Mouse (Mus musculus) liver, postnatal 0 days (tissue): ENCODE data around the gene Igf1. TPM values are rescaled to one million over a fixed set of nuclear protein-coding genes. Genes with fewer than 3 reads are reported as not detected.
A peak's percentile ranks its signal among the peaks of the same experiment; 100 is the strongest.

ENCODE experiments used
- ATAC-seq: fragments of 200-750 bp; cut with Nextera tagmentation; 2 replicates; pipeline ENCODE4 v1.8.0; 2017; ENCODE audit warnings: mild to moderate bottlenecking, moderate library complexity
- DNase-seq: peaks from one replicate; pipeline ENCODE4 v3.0.0-alpha.2; 2016
- H3K27ac ChIP-seq: fragments of 300-500 bp; sonication (generic); 2 replicates; pipeline ENCODE4 v1.5.1; 2014; ENCODE audit warnings: antibody characterized with exemption, moderate library complexity, mild to moderate bottlenecking, low read depth
- H3K27me3 ChIP-seq: fragments of 300-500 bp; sonication (generic); 2 replicates; pipeline ENCODE4 v1.6.1; 2014; ENCODE audit warnings: low read length, control low read depth, mixed read lengths; ENCODE audit not compliant: insufficient read depth
- H3K36me3 ChIP-seq: fragments of 300-500 bp; sonication (generic); replicated peaks from 2 replicates; pipeline ENCODE4 v1.6.1; 2014; ENCODE audit warnings: mild to moderate bottlenecking, control low read depth, low read length, moderate library complexity, mixed read lengths; ENCODE audit not compliant: insufficient read depth
- H3K4me1 ChIP-seq: fragments of 300-500 bp; sonication (generic); 2 replicates; pipeline ENCODE4 v1.6.1; 2014; ENCODE audit warnings: antibody characterized with exemption, mild to moderate bottlenecking, control low read depth; ENCODE audit not compliant: insufficient read depth
- H3K4me2 ChIP-seq: fragments of 300-500 bp; sonication (generic); 2 replicates; pipeline ENCODE4 v1.6.1; 2014; ENCODE audit warnings: low read depth, mild to moderate bottlenecking, low read length, moderate library complexity, mixed read lengths
- H3K4me3 ChIP-seq: fragments of 300-500 bp; sonication (generic); 2 replicates; pipeline ENCODE4 v1.5.1; 2014; ENCODE audit warnings: low read depth, low read length
- H3K9ac ChIP-seq: fragments of 300-500 bp; sonication (generic); replicated peaks from 2 replicates; pipeline ENCODE4 v1.6.1; 2014; ENCODE audit warnings: mild to moderate bottlenecking, moderate library complexity
- H3K9me3 ChIP-seq: fragments of 300-500 bp; sonication (generic); 2 replicates; pipeline ENCODE4 v1.6.1; 2016; ENCODE audit warnings: mild to moderate bottlenecking, control low read depth, low read length, mixed read lengths
- CTCF ChIP-seq: sonication (generic); IDR thresholded peaks from 2 replicates; pipeline ENCODE4 v1.5.1; 2016; ENCODE audit warnings: antibody characterized with exemption, low read depth
- EP300 ChIP-seq: IDR thresholded peaks from 2 replicates; pipeline ENCODE4 v1.6.1; 2016; ENCODE audit warnings: antibody characterized with exemption, low read depth, mild to moderate bottlenecking
- WGBS: fragments of 180-500 bp; shearing (Covaris S2); extraction: QIAGEN DNeasy Blood & Tissue Kit; methylation state at CpG from one replicate; pipeline ENCODE4 v1.1.7; 2014; ENCODE audit not compliant: insufficient replicate concordance; 5-methylcytosine and 5-hydroxymethylcytosine counted together
- polyA plus RNA-seq: library from polyadenylated mRNA; unstranded; fragments of >200 nt; fragmentation: Nextera tagmentation; extraction: Ambion mirVana; gene quantifications from 2 replicates; pipeline ENCODE4 v1.2.1, GENCODE M21; 2015

Igf1 gene
- polyA plus RNA-seq = 34.1 and 42.3 TPM in 2 replicates

- ATAC-seq (peak; percentile 49; the same call in 1 of the 2 replicates), DNase-seq (no peak)
- Histone ChIP-seq H3K4me2 (peak within 1 kb of the TSS; percentile 51), H3K4me3 (peak within 1 kb of the TSS; percentile 42; the same call in 1 of the 2 replicates), H3K27ac (peak within 1 kb of the TSS; percentile 66), H3K36me3 (no peaks in the 10 kb centered on the region), H3K27me3 (no peaks in the 10 kb centered on the region), H3K9ac (no peak within 1 kb of the TSS), H3K9me3 (no peaks in the 10 kb centered on the region), H3K4me1 (peaks cover 10% of the 10 kb centered on the region)
- no peak for TF ChIP-seq CTCF
- TF ChIP-seq EP300 = no peak
- 24% methylated on average over 5 of the region's 5 CpGs for WGBS
Measured at GRCm38 (mm10) chr10:87858013-87858806, at the start of gene Igf1. Gene Igf1 (plus strand): TSS chr10:87858265.

DNA sequence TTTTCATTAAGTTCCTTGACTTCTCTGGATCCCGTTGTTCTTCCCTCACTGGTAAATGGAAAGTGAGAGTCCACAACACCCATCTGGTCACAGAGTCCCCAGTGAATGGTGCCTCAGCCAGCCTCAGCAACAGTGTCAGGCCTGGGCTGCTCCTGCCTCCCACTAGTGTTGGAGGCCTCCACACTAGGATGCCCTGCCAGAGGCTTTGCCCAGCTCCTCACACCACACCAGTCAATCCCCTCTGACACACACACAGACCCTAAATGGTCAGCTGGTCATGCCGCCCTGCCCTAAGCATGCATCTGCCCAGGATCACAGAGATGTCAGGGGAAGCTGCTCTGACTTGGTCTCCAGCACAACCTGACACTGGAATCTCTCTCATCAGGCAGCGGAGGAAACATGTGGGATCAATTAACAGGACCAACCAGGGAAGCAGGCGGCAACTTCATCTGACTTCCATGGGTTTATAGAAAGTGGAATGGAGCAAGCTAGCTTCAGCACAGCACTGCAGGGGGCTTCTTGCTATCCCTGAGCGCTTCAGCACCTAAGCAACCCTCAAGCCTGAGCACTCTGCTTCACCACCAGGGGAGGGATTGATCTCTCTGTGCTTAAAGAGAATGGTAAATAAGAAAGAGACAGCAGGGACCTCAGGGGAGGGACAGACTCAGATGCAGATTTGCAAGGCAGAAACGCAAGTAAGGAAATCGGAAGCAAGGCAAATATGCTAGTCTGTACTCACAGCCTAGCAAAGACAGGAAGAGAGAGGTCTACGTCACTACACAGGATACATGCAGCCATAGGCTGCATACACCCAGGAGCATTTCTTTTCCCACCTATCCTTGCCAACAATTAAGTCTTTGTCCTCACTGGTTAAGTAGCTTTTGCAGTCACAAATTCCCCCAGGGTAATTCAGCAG, 45.6 kb upstream of the Igf1 start:
- H3K9me3 ChIP-seq = no peaks in the 10 kb centered on the region
- TF ChIP-seq EP300 (no peak), CTCF (no peak)

DNA sequence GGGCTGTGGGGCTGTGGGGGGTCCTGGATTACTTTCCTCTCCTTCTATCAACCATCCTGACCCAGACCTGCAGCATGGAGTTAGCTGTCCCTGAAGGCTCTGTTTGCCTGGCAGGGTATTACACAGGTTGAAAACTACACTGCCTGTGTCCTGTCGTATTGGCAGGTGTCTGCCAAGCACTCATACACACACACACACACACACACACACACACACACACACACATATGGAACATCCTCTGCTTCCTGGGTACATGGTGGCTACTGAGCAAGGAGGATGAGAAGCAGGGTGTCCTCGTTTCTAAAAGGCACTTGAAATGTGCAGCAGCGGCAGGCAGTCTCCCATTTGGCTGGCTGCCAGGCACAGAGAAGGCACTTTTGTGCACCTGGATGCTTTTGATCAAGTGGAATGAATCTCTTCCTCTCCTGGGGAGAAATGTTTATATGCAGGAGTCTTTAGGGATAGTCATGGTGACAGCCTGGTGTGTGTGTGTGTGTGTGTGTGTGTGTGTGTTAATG, 44.9 kb upstream of the Igf1 start:
- H3K4me2 ChIP-seq = no peak overlapping the region
- no peak for ATAC-seq
- no peaks in the 10 kb centered on the region for H3K9me3 ChIP-seq
- no peak for TF ChIP-seq CTCF
- TF ChIP-seq EP300 = no peak
- H3K9ac ChIP-seq = no peak overlapping the region
- H3K36me3 ChIP-seq = no peaks in the 10 kb centered on the region
- no peak overlapping the region for H3K4me3 ChIP-seq
- no peak overlapping the region for H3K27ac ChIP-seq
- no peaks in the 10 kb centered on the region for H3K4me1 ChIP-seq
- WGBS = 34% methylated on average over 3 of the region's 3 CpGs
- H3K27me3 ChIP-seq = no peaks in the 10 kb centered on the region
- peak; percentile 15 for DNase-seq

More for the DNA sequence above, 45.6 kb upstream of the Igf1 start:
- Histone ChIP-seq H3K9ac (no peak overlapping the region), H3K27ac (no peak overlapping the region), H3K36me3 (no peaks in the 10 kb centered on the region), H3K4me3 (no peak overlapping the region), H3K27me3 (no peaks in the 10 kb centered on the region), H3K4me2 (no peak overlapping the region), H3K4me1 (no peaks in the 10 kb centered on the region)
- DNase-seq (no peak), ATAC-seq (no peak)
- WGBS = 42% methylated on average over 8 of the region's 8 CpGs

- no peak for TF ChIP-seq EP300
- no peaks in the 10 kb centered on the region for H3K9me3 ChIP-seq
- H3K4me2 ChIP-seq = no peak overlapping the region
- DNase-seq = no peak
- H3K9ac ChIP-seq = no peak overlapping the region
- H3K27ac ChIP-seq = no peak overlapping the region
- H3K36me3 ChIP-seq = no peaks in the 10 kb centered on the region
- ATAC-seq = no peak
- H3K4me1 ChIP-seq = no peaks in the 10 kb centered on the region
- H3K27me3 ChIP-seq = no peaks in the 10 kb centered on the region
- 77% methylated on average over 4 of the region's 4 CpGs for WGBS
- H3K4me3 ChIP-seq = no peak overlapping the region
Measured at GRCm38 (mm10) chr10:87816861-87817260, 41.2 kb upstream of the Igf1 start.

DNA sequence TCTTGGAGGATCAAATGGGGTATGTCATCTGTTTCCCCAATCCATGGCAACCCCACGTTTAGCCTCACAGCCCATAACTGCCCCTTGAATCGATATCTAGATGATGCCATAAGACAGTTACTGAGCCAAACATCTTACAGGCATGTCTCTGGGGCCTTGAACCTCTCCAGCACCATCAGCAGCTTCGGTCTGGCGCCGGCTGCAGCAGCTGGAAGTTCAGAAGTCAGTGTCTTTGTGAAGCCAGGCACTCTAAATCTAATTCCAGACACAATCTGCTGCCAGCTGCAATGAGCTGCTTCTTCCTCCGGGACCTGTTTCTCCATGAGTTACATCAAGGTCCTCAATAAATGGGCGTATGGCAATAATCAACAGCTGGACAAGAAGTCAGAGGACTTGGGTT, 40.3 kb upstream of the Igf1 start:
- ATAC-seq = no peak

DNA sequence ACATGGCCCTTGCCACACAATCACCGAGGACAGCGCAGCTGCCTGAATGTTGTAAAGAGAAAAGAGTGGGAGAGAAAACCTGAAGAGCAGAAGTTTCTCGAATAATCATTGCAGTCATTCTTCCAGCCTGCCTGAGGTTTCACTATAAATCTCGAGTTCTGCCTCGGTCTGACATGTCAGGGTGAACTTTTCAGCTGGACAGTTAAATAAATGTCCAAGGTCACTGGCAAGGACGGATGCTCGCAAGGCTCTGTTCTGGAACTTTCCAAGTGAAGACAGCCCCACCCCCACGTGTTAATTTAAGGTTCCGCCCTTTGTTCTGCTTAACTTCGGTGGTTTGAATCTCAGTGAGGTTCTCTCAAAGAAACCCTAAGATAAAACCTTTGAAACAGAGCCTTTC, 36.2 kb upstream of the Igf1 start:
- H3K4me2 ChIP-seq = no peak overlapping the region
- no peak for DNase-seq

More for the DNA sequence above, 40.3 kb upstream of the Igf1 start:
- H3K4me1 ChIP-seq = no peaks in the 10 kb centered on the region
- no peak for DNase-seq
- H3K4me3 ChIP-seq = no peak overlapping the region
- no peak overlapping the region for H3K9ac ChIP-seq
- TF ChIP-seq CTCF (no peak), EP300 (no peak)
- H3K36me3 ChIP-seq = no peaks in the 10 kb centered on the region
- no peaks in the 10 kb centered on the region for H3K9me3 ChIP-seq
- H3K27me3 ChIP-seq = no peaks in the 10 kb centered on the region
- WGBS = 70% methylated on average over 7 of the region's 7 CpGs
- H3K27ac ChIP-seq = no peak overlapping the region
- no peak overlapping the region for H3K4me2 ChIP-seq

More for the DNA sequence above, 36.2 kb upstream of the Igf1 start:
- H3K36me3 ChIP-seq = no peaks in the 10 kb centered on the region
- H3K9ac ChIP-seq = no peak overlapping the region
- H3K27me3 ChIP-seq = no peaks in the 10 kb centered on the region
- H3K9me3 ChIP-seq = no peaks in the 10 kb centered on the region
- H3K4me3 ChIP-seq = no peak overlapping the region
- TF ChIP-seq EP300 (no peak), CTCF (no peak)
- H3K27ac ChIP-seq = no peak overlapping the region
- no peaks in the 10 kb centered on the region for H3K4me1 ChIP-seq
- no peak for ATAC-seq
- 71% methylated on average over 10 of the region's 10 CpGs for WGBS
